Mouse (Mus musculus): ENCODE results near the gene Itga4. TPM values are rescaled to one million over a fixed set of nuclear protein-coding genes. Genes with fewer than 3 reads are reported as not detected.

The Itga4 gene
- polyA plus RNA-seq, 1 experiment from 2014 or later, result 78.1 TPM

DNA sequence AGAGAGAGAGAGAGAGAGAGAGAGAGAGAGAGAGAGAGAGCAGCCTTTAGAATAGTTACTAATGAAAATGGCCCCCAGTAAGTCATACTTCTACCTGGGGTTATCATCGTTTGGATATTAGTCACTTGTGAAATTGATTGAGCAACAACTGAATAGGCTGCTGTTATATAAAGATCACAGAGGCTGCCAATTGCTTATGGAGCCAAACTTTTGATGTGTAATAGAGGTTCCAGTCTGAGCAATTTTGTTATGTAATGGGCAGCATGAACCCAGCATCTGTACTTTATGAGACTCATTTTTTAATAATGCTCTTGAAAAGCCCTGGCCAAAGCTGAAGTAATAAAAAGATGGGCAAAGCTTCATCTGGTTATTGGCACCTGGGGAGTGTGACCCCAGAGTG is 34.9 kb downstream of the Itga4 start:
- WGBS (ENCODE audit: missing documents), result 29% methylated on average over 1 of the region's 1 CpGs
- Histone ChIP-seq H3K79me2 (ENCODE audit: inconsistent target) (no peaks in the 10 kb centered on the region; the same call in 1 of the 2 replicates), H3K4me3 (ENCODE audit: inconsistent target) (no peak overlapping the region), H3K27ac (no peak overlapping the region), H3K36me3 (ENCODE audit: inconsistent target) (peaks cover 93% of the 10 kb centered on the region)

DNA sequence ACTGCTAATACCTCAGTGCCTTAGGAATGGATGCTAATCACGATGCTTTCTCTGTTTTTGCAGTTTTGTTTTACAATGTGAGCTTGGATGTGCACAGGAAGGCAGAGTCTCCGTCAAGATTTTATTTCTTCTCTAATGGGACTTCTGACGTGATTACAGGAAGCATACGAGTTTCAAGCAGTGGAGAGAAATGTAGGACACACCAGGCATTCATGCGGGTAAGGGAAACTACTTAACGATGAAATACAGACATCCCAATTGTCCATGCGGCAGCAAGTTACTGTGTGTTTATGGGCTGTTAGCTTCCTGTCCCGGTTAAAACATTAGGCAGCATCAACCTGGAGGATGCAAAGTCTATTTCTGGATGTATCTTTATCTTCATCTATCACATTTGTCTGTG is 36.7 kb downstream of the Itga4 start:
- Histone ChIP-seq H3K27ac (no peak overlapping the region), H3K79me2 (ENCODE audit: inconsistent target) (no peaks in the 10 kb centered on the region; the same call in 1 of the 2 replicates), H3K4me3 (ENCODE audit: inconsistent target) (no peak overlapping the region), H3K36me3 (ENCODE audit: inconsistent target) (peaks cover 89% of the 10 kb centered on the region)
- WGBS (ENCODE audit: missing documents), result 88% methylated on average over 8 of the region's 8 CpGs

DNA sequence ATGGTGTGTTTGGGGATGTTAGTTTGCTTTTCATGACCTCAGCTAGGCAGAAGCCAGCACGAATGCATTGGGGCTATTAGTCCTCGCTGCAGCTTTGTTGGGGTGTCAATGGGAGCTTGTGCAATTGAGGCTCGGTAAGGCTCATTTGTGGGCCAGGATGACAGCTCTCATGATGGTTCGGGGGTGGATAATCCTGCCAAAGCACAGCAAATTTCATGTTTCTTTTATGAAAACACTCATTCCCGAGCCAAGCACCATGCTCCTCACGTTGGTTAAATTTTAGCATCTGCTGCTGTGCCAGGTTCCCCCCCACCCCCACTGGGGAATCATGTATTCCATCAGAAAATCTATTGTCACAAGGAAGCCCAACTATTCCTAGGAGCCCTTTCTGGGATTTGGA is 37.2 kb downstream of the Itga4 start:
- Histone ChIP-seq H3K36me3 (ENCODE audit: inconsistent target) (peaks cover 84% of the 10 kb centered on the region), H3K79me2 (ENCODE audit: inconsistent target) (no peaks in the 10 kb centered on the region; the same call in 1 of the 2 replicates), H3K4me3 (ENCODE audit: inconsistent target) (no peak overlapping the region), H3K27ac (no peak overlapping the region)
- 92% methylated on average over 6 of the region's 6 CpGs for WGBS (ENCODE audit: missing documents)

DNA sequence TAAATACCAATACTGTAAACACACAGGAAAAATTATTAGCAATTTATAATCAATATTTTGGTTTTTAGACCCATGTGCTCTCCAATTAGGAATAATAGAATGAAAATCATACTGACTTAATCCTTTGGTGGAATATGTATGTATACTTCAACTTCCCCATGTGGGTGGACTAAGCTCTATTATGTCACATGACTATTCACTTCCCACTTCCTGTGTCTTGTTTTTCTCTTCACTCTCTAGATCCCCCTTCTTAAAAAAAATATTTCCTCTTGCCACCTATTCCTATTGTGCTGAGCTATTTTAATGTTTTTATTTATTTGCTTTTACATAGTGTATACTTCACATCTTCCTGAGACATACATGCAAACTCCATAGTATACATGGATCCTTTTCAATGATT is 47.2 kb downstream of the Itga4 start:
- H3K36me3 ChIP-seq (ENCODE audit: inconsistent target), result peaks cover 51% of the 10 kb centered on the region
- no peak overlapping the region for H3K27ac ChIP-seq
- no peak overlapping the region for H3K4me3 ChIP-seq (ENCODE audit: inconsistent target)
- H3K79me2 ChIP-seq (ENCODE audit: inconsistent target), result no peaks in the 10 kb centered on the region; the same call in 1 of the 2 replicates

GRCm38 (mm10) chr2:79307549-79307948 is 52.3 kb downstream of the Itga4 start:
- Histone ChIP-seq H3K36me3 (ENCODE audit: inconsistent target) (peaks cover 77% of the 10 kb centered on the region), H3K27ac (no peak overlapping the region), H3K79me2 (ENCODE audit: inconsistent target) (no peaks in the 10 kb centered on the region), H3K4me3 (ENCODE audit: inconsistent target) (no peak overlapping the region)
- 100% methylated on average over 2 of the region's 4 CpGs for whole genome bisulfite sequencing (ENCODE audit: missing documents)

- H3K36me3 ChIP-seq (ENCODE audit: inconsistent target), result peaks cover 86% of the 10 kb centered on the region
- WGBS (ENCODE audit: missing documents), result 94% methylated on average over 13 of the region's 13 CpGs
- H3K79me2 ChIP-seq (ENCODE audit: inconsistent target), result no peaks in the 10 kb centered on the region
- no peak overlapping the region for H3K4me3 ChIP-seq (ENCODE audit: inconsistent target)
- H3K27ac ChIP-seq, result no peak overlapping the region
These were observed 54.4 kb downstream of the Itga4 start for GRCm38 (mm10) chr2:79309454-79310118.

DNA sequence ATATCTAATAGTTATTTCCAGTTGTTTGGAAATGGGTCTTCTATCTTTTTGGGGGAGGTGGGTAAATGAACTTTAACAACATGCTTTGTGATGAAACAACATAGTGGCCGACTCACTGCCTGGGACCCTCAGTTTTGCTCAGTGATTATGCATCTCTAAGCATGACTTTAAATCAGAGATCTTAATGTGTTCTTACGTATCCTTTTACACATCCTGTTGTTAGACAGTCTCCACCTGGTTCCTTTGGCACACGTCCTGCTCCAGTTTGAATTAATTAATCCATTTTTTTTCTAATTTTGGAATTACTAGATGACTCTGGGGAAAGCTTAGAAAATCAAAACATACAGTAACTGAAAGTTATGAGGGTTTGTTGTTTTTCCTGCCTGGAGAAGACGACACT is 57.3 kb downstream of the Itga4 start:
- H3K79me2 ChIP-seq (ENCODE audit: inconsistent target), result no peaks in the 10 kb centered on the region
- 94% methylated on average over 4 of the region's 4 CpGs for WGBS (ENCODE audit: missing documents)
- no peak overlapping the region for H3K27ac ChIP-seq
- no peak overlapping the region for H3K4me3 ChIP-seq (ENCODE audit: inconsistent target)
- H3K36me3 ChIP-seq (ENCODE audit: inconsistent target), result peaks cover 93% of the 10 kb centered on the region

DNA sequence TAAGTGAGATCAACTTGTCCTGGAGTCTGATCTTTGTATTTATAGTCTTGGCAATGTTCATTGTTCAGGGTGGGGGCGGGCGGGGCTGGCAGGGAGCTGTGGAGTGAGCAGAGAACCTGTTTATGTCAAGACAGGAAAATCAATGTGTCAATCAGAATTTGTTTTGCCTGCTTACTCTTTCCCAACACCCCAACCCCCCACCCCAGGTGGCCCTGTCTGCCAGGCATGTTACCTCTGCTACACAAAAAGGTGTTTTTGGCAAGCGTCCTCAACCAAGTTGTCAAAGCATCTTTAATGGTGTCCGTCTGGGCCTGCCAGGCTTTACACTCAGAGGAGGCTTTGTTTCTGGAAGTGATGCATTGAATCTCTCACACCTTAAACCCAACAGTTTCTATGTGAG is 59.9 kb downstream of the Itga4 start:
- no peak overlapping the region for H3K27ac ChIP-seq
- no peak overlapping the region for H3K4me3 ChIP-seq (ENCODE audit: inconsistent target)
- WGBS (ENCODE audit: missing documents), result 94% methylated on average over 4 of the region's 4 CpGs
- H3K79me2 ChIP-seq (ENCODE audit: inconsistent target), result no peaks in the 10 kb centered on the region
- peaks cover 96% of the 10 kb centered on the region for H3K36me3 ChIP-seq (ENCODE audit: inconsistent target)

GRCm38 (mm10) chr2:79316182-79316880 is 61.1 kb downstream of the Itga4 start:
- H3K27ac ChIP-seq, result no peak overlapping the region
- WGBS (ENCODE audit: missing documents), result 64% methylated on average over 9 of the region's 9 CpGs
- peaks cover 96% of the 10 kb centered on the region for H3K36me3 ChIP-seq (ENCODE audit: inconsistent target)

DNA sequence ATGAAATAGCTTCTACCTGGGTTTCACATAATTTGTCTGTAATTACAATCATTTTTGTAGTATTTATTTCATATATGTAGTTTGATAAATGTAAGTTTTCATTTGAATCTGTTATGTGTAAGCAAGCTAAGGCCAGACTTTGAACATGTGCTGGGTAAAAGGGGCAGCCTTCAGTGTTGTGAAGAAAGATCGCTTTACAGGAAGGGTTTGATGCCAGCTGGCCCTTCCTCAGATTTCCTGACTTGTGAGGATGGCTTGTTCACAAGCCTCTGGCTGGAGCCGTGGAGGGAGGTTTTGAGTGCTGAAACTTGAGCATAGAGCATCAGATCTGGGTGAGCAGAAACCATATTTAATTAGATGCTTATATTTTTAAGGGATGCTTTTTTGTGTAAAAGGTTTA is 72.9 kb downstream of the Itga4 start:
- no peak overlapping the region for H3K4me3 ChIP-seq (ENCODE audit: inconsistent target)
- peaks cover 83% of the 10 kb centered on the region for H3K36me3 ChIP-seq (ENCODE audit: inconsistent target)
- H3K79me2 ChIP-seq (ENCODE audit: inconsistent target), result no peaks in the 10 kb centered on the region
- 89% methylated on average over 2 of the region's 2 CpGs for WGBS (ENCODE audit: missing documents)
- no peak overlapping the region for H3K27ac ChIP-seq

More at GRCm38 (mm10) chr2:79316182-79316880, 61.1 kb downstream of the Itga4 start:
- H3K79me2 ChIP-seq (ENCODE audit: inconsistent target), result no peaks in the 10 kb centered on the region
- no peak overlapping the region for H3K4me3 ChIP-seq (ENCODE audit: inconsistent target)

- Histone ChIP-seq H3K79me2 (ENCODE audit: inconsistent target) (no peaks in the 10 kb centered on the region), H3K4me3 (ENCODE audit: inconsistent target) (no peak overlapping the region), H3K36me3 (ENCODE audit: inconsistent target) (peaks cover 34% of the 10 kb centered on the region; the same call in 1 of the 2 replicates), H3K27ac (no peak overlapping the region)
These were observed 79.4 kb downstream of the Itga4 start for GRCm38 (mm10) chr2:79334661-79335060.

DNA sequence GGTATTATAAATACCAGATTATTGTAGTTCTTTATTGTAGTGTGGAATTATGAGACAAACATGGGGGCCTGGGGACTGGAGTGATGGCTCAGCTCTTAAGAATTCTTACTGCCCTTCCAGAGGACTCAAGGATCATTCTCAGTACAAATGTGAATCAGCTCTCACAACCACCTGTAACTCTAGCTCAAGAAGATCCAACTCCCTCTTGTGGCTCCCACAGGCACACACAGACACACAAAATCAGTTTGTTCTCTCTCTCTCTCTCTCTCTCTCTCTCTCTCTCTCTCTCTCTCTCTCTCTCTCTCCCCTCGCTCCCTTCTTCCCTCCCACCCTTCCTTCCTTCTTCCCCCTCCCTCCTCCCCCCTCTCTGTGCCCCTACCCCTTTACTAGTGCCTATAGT is 80.9 kb downstream of the Itga4 start:
- no peaks in the 10 kb centered on the region for H3K79me2 ChIP-seq (ENCODE audit: inconsistent target)
- no CpG with 5 or more reads among the region's 1 CpGs for WGBS (ENCODE audit: missing documents)
- H3K36me3 ChIP-seq (ENCODE audit: inconsistent target), result peaks cover 24% of the 10 kb centered on the region; the same call in 1 of the 2 replicates
- no peak overlapping the region for H3K27ac ChIP-seq
- H3K4me3 ChIP-seq (ENCODE audit: inconsistent target), result no peak overlapping the region

DNA sequence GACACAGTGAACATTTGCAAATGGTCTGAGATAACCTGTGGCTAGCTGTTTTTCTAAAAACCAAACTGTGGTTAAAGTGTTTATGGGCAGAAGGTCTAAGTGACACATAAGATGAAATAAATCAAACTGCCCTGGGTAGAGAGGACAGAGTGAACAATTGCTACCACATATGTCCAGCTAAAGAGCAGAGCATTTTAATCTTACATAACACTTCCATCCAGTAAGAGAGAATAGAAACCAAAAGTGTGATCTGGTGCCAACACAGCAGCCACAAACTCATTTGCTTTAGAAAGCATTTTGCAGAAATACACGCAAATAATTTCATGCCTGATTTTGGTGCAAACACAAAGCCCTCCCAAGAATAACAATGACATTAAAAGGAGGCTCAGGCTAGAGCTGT is 83.8 kb downstream of the Itga4 start:
- no peaks in the 10 kb centered on the region for H3K79me2 ChIP-seq (ENCODE audit: inconsistent target)
- H3K36me3 ChIP-seq (ENCODE audit: inconsistent target), result no peaks in the 10 kb centered on the region
- H3K4me3 ChIP-seq (ENCODE audit: inconsistent target), result no peak overlapping the region
- no peak overlapping the region for H3K27ac ChIP-seq
- 8% methylated on average over 1 of the region's 1 CpGs for WGBS (ENCODE audit: missing documents)

GRCm38 (mm10) chr2:79343115-79343514 is 87.9 kb downstream of the Itga4 start:
- Histone ChIP-seq H3K36me3 (ENCODE audit: inconsistent target) (no peaks in the 10 kb centered on the region), H3K4me3 (ENCODE audit: inconsistent target) (no peak overlapping the region), H3K27ac (no peak overlapping the region), H3K79me2 (ENCODE audit: inconsistent target) (no peaks in the 10 kb centered on the region)
- 96% methylated on average over 8 of the region's 8 CpGs for WGBS (ENCODE audit: missing documents)

DNA sequence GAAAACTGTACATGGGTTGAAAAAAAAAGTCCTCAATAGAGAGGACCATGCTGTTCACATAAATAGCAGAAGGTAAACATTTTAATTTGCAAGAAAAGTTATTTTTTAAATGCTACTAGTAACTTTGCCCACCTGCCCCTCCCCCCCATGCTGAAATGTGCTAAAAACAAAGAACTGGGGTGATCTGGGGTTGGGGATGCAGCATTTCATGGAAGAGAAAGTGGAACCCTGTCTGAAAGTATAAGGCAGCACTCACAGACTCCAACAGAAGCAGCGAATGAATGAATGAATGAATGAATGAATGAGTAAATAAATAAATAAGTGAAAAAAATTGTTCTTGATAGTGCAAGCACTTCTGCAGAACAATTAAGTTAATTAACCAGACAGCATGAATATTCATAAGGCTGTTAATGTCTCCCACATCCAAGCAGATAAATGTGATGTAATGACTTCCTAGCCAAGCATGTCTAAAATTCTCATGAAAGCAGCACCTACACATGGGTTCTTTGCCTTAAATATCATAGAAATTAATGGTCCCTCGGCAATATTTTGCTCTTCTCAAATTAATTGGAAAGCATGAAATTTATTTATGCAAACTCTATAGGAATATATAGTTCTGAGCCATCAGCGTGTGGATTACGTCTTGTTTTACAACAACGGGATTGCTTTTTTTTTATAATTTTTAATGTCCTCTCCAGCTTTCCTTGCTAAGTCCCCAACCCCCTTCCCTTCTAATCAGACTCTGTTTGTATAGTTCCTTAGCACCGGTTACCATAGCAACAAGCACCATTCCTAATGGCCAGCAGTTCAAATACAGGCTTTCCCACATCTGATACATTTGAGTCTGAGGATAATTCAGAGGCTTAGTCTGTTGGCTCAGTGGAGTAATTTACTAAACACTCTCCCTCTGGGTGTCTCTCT is 96.2 kb downstream of the Itga4 start:
- Histone ChIP-seq H3K36me3 (ENCODE audit: inconsistent target) (no peaks in the 10 kb centered on the region), H3K79me2 (ENCODE audit: inconsistent target) (no peaks in the 10 kb centered on the region), H3K4me3 (ENCODE audit: inconsistent target) (no peak overlapping the region), H3K27ac (no peak overlapping the region)
- WGBS (ENCODE audit: missing documents), result 93% methylated on average over 5 of the region's 6 CpGs
